Mouse (Mus musculus) right cerebral cortex, postnatal 25 days (tissue): Measurements from ENCODE around the gene Lrrc32.

Source experiments
- DNase-seq: peaks from one replicate; pipeline ENCODE4 v3.0.0; 2022

Gene Lrrc32

GRCm38 (mm10) chr7:98522576-98522975 is 33.5 kb downstream of the Lrrc32 start:
- no peak for DNase-seq

DNA sequence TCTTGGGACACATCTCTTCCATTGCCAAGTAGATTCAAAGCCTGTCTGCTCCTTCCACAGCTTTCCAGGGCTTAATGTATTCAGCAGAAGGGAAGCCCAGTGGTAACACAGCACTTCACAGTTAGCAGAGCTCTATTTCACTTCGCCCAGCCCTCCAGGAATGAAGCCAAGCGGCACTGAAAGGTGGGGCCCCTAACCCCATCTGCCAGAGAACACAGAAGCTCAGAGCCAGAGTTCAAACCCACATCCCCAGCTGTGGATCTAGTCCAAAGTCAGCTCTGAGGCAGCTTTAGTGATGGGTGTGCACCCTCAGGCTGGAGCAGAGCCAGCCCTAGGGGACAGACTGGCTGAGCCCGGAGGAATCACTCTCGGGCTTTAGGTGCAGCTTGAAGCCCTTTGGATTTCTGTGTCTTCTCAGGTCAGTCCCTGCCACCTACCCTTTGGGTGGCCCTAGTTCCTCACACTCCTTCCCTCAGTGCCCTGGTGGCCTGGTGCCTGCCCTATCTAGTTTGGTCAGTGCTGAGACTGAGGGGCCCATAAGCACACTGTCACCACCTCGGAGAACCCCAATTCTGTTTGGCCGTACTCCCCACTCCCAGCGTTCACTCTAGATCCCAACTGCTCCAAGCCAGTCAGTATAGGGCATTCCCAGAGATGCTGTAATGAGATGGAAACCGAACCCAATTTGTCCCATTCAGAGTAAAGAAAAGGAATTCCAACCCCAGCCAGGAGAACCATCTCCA is 34.2 kb downstream of the Lrrc32 start:
- no peak for DNase-seq

DNA sequence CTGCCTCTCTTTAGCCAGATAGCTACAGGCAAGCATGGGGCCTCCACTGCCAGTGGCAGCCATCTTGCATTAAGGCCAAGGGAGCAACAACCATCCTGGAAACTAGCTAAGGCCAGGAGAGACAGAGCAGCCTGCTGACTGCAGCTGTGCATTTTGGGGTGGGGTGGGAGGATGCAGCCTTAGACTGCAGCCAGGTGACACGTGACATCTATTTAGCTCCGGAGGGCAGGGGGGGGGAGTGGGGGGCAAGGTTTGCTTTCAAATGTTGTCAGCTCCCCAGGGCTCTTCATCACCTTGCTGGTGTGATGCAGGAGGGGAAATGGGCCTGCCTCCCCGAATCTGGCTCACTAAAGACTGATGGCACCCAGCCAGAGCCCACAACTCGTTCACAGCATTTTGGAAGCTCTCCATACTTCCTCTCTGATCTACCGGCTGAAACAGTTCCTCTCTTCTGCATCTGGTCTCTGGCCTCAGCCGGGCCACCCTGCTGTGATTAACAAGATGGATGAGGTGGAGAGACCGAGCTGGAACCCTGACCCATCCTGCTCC is 34.8 kb downstream of the Lrrc32 start:
- no peak for DNase-seq

GRCm38 (mm10) chr7:98524401-98524800 is 35.3 kb downstream of the Lrrc32 start:
- DNase-seq = no peak

GRCm38 (mm10) chr7:98524869-98525699 is 36.0 kb downstream of the Lrrc32 start:
- no peak for DNase-seq

DNA sequence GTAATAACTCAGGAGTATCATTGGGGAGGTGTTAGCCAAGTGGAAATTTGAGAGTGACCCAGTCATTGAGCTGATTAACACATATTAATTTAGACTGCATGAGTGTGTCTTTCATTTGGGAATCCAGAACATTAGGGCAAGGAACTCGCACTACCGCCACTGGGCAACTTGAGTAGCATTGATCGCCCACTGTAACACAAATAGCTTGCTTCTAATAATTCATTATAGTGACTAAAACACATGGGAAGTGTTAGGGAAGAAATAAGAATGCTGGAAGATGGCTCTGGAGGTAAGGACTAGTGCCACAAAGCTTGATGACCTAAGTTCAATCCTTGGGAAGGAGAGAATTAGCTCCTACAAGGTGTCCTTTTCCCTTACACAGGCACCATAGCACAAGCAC is 38.0 kb downstream of the Lrrc32 start:
- no peak for DNase-seq

- no peak for DNase-seq
Observed at GRCm38 (mm10) chr7:98531612-98532011, 42.5 kb downstream of the Lrrc32 start.

DNA sequence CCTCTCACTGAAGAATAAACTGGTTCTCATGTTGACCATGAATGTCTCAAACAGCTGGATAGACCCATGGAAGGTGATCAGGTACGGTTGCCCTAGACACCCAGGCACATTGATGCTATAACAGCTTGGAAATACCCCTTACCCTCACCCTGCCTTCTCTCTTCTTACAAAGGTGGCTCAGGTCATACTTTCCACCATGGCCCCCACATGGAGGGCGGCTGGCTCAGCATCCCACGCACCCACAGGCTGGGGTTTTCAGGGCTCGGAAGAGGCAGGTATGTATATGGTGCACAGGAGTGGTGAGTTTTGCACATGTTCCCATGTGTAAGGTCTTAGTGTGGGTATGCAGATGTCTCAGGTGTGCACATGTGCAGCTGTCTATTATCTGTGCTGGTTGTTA is 43.9 kb downstream of the Lrrc32 start:
- no peak for DNase-seq

DNA sequence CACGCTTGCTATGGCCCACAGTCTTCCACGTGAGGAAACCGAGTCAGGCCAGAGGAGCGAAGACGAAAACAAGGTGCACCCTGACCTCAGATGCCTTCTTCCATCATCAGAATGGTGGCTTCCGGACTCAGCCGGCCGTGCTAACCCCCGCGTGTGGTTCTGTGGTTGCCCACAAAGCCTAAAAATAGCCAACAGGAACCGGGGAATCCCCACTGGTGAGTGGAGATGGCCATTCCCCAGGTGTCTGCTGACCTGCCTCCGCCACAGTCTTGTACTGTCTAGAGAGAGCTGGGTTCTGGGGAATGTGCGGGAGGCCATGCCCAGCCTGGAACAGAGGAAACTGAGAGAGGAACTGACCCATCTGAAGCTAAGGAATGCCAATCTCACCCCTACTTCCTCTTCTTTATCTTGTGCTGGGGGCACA is 45.4 kb downstream of the Lrrc32 start:
- DNase-seq = no peak

GRCm38 (mm10) chr7:98535191-98535590 is 46.1 kb downstream of the Lrrc32 start:
- DNase-seq = no peak

- no peak for DNase-seq
Observed at GRCm38 (mm10) chr7:98535882-98536281, 46.8 kb downstream of the Lrrc32 start.

GRCm38 (mm10) chr7:98537210-98537966 is 48.3 kb downstream of the Lrrc32 start:
- no peak for DNase-seq

GRCm38 (mm10) chr7:98537967-98538573 is 49.0 kb downstream of the Lrrc32 start:
- DNase-seq = no peak

DNA sequence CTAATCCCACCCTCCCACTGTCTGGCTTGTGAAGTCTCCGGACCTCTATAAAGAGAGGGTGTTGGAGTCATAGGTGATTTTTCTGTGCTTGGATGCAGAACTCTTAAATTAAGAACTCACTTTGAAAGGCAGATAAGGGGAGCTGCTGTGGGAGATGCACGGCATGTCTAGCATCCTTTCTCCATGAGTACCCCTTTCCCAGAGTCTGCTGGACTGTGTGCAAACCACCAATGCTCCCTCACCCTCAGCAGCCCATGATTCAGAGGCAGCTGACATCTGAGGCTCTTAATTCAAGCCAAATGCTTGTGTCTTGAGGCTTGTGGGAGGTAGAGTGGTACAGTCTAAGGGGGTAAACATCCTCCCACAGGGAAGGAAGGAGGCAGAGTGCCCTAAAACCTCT is 51.8 kb downstream of the Lrrc32 start:
- no peak for DNase-seq

DNA sequence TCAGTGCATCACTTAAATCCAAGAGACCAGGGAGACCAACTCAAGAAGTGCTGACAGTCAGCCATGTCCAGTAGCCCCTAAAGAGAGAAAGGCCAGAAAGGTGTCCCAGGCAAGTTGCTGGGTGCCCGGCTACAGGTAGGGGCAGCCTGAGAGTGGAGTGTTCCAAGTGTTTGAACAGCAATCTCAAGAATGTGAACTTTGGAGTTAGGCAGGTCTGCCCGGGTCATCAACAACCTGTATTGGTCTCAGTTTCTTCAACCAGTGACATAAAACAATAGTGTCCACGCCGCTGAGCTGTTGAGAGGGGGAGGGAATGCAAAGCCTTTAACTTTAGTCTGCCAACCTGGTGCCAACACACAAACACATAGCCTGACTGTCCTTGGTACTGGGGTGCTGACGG is 52.5 kb downstream of the Lrrc32 start:
- DNase-seq = no peak

DNA sequence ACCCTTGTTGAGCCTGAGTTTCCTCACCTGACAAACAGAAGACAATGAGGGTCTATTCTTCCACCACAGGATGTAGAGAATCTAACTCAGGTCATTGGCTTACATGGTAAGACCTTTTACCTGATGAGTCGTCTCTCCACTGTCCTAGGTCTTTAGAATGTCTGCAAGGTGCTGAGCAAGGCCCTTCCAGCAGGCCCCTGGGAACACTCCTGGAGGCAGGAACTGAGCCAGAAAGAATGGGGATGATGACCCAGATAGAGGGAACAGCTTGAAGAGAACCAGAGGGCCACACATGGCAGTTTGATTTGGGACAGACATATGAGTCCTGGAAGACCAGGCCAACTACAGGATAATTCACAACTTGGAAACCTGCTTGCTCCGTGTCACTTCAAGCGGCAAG is 53.2 kb downstream of the Lrrc32 start:
- no peak for DNase-seq

- peak; percentile 10 for DNase-seq
Observed at GRCm38 (mm10) chr7:98542731-98543142, 53.7 kb downstream of the Lrrc32 start.

- no peak for DNase-seq
Observed at GRCm38 (mm10) chr7:98543853-98544370, 54.8 kb downstream of the Lrrc32 start.

DNA sequence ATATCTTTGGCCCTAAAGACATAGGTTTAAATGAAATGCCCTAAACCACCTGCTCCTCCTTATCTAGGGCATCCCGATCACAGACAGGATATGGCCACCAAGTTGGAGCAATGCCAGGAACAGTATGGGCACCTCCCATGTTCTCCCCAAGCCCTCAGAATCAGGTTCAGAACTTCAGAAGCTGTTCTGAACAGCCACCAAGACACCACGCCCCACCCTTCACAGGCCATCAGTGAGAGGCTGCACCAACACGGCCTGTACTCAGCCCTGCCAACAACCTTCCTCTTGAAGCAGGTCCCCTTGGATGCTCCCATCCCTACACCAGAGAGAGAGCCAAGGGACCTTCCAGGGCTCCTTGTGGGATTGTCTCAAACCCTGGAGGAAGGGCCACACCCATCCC is 55.5 kb downstream of the Lrrc32 start:
- no peak for DNase-seq

- no peak for DNase-seq
Observed at GRCm38 (mm10) chr7:98548839-98549238, 59.8 kb downstream of the Lrrc32 start.

GRCm38 (mm10) chr7:98550596-98550995 is 61.5 kb downstream of the Lrrc32 start:
- DNase-seq = no peak

DNA sequence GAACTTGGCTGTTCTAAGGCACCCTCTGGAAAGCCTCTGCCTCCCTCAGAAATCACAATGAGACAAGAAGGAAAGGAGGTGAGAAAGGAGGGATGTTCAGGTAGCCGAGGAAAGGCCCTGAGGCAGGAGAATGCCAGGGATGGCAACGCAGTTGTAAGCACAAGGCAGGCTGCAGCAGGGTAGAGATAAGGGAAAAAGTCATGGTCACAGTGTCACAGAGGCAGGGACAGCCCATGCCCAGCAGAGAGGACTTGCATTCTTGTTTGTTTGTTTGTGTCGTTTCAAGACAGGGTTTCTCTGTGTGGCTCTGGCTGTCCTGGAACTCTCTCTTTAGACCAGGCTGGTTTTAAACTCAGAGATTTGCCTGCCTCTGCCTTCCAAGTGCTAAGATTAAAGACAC is 62.0 kb downstream of the Lrrc32 start:
- DNase-seq = no peak
